Mouse (Mus musculus) brown adipose tissue, adult 24 weeks (tissue): ENCODE measurements around the gene Ms4a1. TPM values are rescaled to one million over a fixed set of nuclear protein-coding genes. Genes with fewer than 3 reads are reported as not detected.

Source experiments
- H3K27ac ChIP-seq: fragments of 200-500 bp; replicated peaks from 2 replicates; pipeline ENCODE4 v1.5.1; 2012; ENCODE audit warnings: low read depth, mild to moderate bottlenecking, low read length
- H3K4me1 ChIP-seq: fragments of 200-500 bp; 2 replicates; pipeline ENCODE4 v1.6.1; 2012; ENCODE audit warnings: low read length, mixed read lengths; ENCODE audit not compliant: control insufficient read depth, insufficient read depth, insufficient read length
- H3K4me3 ChIP-seq: fragments of 200-500 bp; 2 replicates; pipeline ENCODE4 v1.5.1; 2012; ENCODE audit warnings: low read depth, mild to moderate bottlenecking, low read length, moderate library complexity; ENCODE audit not compliant: insufficient read depth
- polyA plus RNA-seq: library from polyadenylated mRNA; stranded (reverse); fragments of >200 nt; gene quantifications from 2 replicates; pipeline ENCODE4 v1.2.4, GENCODE M21; 2012; ENCODE audit not compliant: missing spikeins, insufficient read depth, insufficient read length

The Ms4a1 gene
- polyA plus RNA-seq, 1 experiment, result 0.32 TPM

- no peaks in the 10 kb centered on the region for H3K4me1 ChIP-seq
- no peak overlapping the region for H3K4me3 ChIP-seq
- H3K27ac ChIP-seq, result no peak overlapping the region
Observed at GRCm38 (mm10) chr19:11242560-11242959, 23.5 kb downstream of the Ms4a1 start.

- Histone ChIP-seq H3K4me1 (no peaks in the 10 kb centered on the region), H3K27ac (no peak overlapping the region), H3K4me3 (no peak overlapping the region)
Observed at GRCm38 (mm10) chr19:11235820-11236219, 30.2 kb downstream of the Ms4a1 start.

- Histone ChIP-seq H3K4me3 (no peak overlapping the region), H3K4me1 (no peaks in the 10 kb centered on the region), H3K27ac (no peak overlapping the region)
Observed at GRCm38 (mm10) chr19:11234921-11235735, 30.9 kb downstream of the Ms4a1 start.

DNA sequence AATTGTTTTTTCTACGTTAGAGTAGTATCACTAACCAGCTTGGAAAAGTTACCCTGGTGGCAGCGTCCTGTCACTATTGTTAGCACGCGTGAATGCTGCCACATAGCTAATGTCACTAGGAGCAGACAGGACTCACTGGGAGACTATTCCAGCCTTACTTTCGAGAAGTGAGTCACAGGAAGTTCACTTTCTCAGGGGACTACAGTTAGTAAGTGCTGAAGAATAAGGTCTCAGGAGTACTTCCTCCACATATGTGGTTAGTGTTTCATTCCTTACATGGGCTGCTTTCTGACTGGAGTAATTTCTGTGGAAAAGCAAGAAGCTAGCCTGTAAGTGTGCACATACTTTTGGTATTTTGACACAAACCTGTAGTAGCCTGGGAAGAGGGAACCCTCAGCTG lies 31.8 kb downstream of the Ms4a1 start:
- Histone ChIP-seq H3K4me1 (no peaks in the 10 kb centered on the region), H3K4me3 (no peak overlapping the region), H3K27ac (no peak overlapping the region)

- no peaks in the 10 kb centered on the region for H3K4me1 ChIP-seq
- no peak within 1 kb of the TSS for H3K27ac ChIP-seq
Observed at GRCm38 (mm10) chr19:11232348-11232747, 33.7 kb downstream of the Ms4a1 start, which contains the start of gene Ms4a12. Gene Ms4a12, minus strand, starts transcription at chr19:11232448.

More at GRCm38 (mm10) chr19:11232348-11232747, 33.7 kb downstream of the Ms4a1 start, which contains the start of gene Ms4a12:
- no peak within 1 kb of the TSS for H3K4me3 ChIP-seq

Other genes with a start within 250 kb of the Ms4a1 start
- not detected in 2 replicates for gene Ms4a18, start 248.2 kb downstream of the Ms4a1 start, polyA plus RNA-seq
- 1.4 and 2.8 TPM in 2 replicates for gene Ms4a8a, start 185.1 kb downstream of the Ms4a1 start, polyA plus RNA-seq
- not detected in 2 replicates for gene 1700017D01Rik, start 135.4 kb downstream of the Ms4a1 start, polyA plus RNA-seq
- not detected in 2 replicates for gene 1700025F22Rik, start 100.9 kb downstream of the Ms4a1 start, polyA plus RNA-seq
- not detected in 2 replicates for gene Ms4a13, start 69.5 kb downstream of the Ms4a1 start, polyA plus RNA-seq
- not detected in 2 replicates for gene Ms4a12, start 33.8 kb downstream of the Ms4a1 start, polyA plus RNA-seq
- gene Ms4a5, start 17.6 kb upstream of the Ms4a1 start, polyA plus RNA-seq, result not detected in 2 replicates
- gene Ms4a14, start 48.2 kb upstream of the Ms4a1 start, polyA plus RNA-seq, result 0.38 and 0.59 TPM in 2 replicates
- 3.8 and 4.1 TPM in 2 replicates for gene Ms4a7, start 69.9 kb upstream of the Ms4a1 start, polyA plus RNA-seq
- 2.3 TPM in 1 of 2 replicates, not detected in the other for gene Ms4a4a, start 109.3 kb upstream of the Ms4a1 start, polyA plus RNA-seq
- 0.71 TPM in 1 of 2 replicates, not detected in the other for gene Ms4a4c, start 138.5 kb upstream of the Ms4a1 start, polyA plus RNA-seq
- not detected in 2 replicates for gene Ms4a4b, start 177.3 kb upstream of the Ms4a1 start, polyA plus RNA-seq
- gene Ms4a6c, start 203.1 kb upstream of the Ms4a1 start, polyA plus RNA-seq, result 2.7 and 3.9 TPM in 2 replicates
- gene Gm8369, start 219.7 kb upstream of the Ms4a1 start, polyA plus RNA-seq, result not detected in 2 replicates